Mouse (Mus musculus) heart, postnatal 36 days (tissue): ENCODE measurements around the gene Ints13. TPM values are rescaled to one million over a fixed set of nuclear protein-coding genes. Genes with fewer than 3 reads are reported as not detected.

Experiments used
- DNase-seq, 2 experiments: peaks; one replicate each; pipeline ENCODE4 v3.0.0; 2021 to 2022
- intact Hi-C: fragments of 180-260 bp; cut with DNase I; formaldehyde crosslinking; loops from one replicate; pipeline ENCODE4 v1.15.1; 2025
- total RNA-seq, 2 experiments: library from RNA; stranded (reverse); gene quantifications; 2 replicates each; pipeline ENCODE4 v1.2.3; 2021

Ints13 gene
- total RNA-seq, 2 experiments from 2014 or later = 18.7 to 19.1 TPM

DNA sequence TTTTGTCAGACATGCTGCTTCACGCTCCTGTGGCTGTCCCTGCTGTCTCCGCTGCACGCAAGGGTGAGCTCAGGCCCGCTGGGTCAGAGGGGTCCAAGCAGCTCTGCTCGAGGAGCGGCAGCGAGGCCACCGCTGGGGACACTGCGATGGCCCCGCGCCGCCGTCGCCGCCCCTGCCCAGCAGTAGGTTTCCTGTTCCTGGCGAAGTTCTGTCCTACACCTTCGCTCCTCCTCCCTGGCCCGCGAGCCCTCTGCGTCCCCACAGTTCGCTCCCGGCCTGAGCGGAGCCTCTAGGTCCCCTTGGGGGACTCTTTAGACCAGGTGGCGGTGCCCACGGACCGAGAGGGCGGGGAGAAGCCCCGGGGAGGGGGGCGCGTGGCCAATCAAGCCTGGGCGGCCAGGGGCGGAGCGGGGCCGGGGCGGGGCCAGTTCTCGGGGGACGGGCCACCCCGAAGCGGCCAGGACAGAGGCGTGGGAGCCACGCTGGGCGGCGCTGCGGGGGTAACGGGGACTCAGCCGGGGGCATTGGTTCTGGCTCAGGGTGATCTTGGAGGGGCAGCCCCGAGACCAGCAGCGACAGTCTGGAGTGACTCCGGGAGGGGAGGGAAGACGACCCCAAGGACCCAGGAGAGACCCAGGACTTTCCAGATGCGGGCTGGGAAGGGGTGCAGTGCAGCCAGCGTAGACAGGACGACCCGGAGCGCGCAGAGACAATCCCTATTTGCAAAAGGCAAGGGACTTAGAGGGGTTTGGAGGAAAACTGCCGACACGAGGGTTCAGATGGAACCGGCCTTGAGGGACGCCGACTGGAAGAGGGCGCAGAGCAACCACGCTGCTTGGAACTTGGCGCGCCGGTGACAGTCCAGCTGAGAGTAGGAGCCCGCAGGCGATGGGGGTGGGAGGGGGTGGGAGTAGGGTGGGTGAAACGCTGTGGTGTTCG lies 75.5 kb downstream of the Ints13 start, which contains the start of gene Itpr2:
Gene Itpr2, minus strand, starts transcription at position 358 of the 939 bp plus-strand sequence.
- intact Hi-C loops = loop anchor here (1.0 to 5.0 kb wide), 5 partner anchors 43 to 140 kb away; partner anchors contain the start of genes Fgfr1op2, Ints13, Med21 and Tm7sf3
- peak; percentile 93 to 94 for DNase-seq

DNA sequence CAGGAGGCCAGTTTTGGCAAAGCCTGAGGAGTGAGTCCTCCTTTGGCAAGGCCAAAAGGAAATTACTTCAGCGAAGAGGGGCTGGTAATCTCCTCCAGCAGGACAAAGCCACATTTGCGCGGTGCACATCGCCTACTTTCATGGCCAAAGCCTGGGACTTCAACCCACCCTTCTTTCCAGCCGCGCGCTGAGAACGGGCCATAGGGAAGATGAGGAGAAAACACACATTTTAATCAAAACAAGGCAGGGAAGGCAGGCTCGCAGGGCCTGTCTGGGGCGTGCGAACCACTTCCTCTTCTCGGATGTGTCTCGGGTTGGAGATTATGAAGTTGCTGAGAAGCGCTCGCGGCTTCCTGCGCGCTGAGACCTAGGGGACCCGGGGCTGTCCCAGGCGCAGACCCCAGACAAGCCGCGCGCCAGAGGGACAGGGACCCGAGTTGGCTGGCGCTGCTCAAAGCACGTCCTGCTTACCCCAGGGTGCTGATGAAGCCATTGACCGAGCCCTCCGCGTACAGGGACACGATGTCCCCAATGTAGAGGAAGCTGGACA lies 76.2 kb downstream of the Ints13 start:
- DNase-seq = peak; percentile 73 to 81
- intact Hi-C loops = loop anchor here (5.0 kb wide), 2 partner anchors 69 to 141 kb away; partner anchors contain the start of genes Med21 and Tm7sf3

DNA sequence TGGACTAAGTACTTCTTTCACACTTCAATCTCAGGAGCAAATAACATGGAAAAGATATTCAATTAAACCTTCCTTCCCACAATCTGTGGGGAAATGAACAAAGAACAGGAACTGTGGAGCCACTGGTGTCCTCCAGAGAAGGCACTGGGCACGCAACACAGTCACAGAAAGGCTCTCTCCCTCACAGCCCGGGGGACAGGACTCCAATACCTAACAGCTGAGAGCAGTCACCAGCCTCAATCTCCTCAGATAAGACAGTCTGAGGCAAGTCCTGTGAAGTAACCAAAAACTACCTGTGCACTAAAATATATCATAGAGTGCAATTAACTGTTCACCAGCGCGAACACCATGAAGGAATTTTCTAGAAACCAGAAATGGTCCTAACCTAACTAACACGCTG lies 76.9 kb downstream of the Ints13 start:
- DNase-seq = peak; percentile 28 to 29

GRCm38 (mm10) chr6:146500206-146500605 lies 77.4 kb downstream of the Ints13 start:
- no peak for DNase-seq
- intact Hi-C loops = loop anchor here (5.0 kb wide), 2 partner anchors 68 to 142 kb away; partner anchors contain the start of genes Med21 and Tm7sf3

More for the DNA sequence above, 76.9 kb downstream of the Ints13 start:
- intact Hi-C loops = loop anchor here (5.0 kb wide), 2 partner anchors 68 to 142 kb away; partner anchors contain the start of genes Med21 and Tm7sf3

Other genes starting within 250 kb of the Ints13 start
- 10 to 100 TPM; 23.3 to 31.0 TPM for gene Itpr2, start 75.6 kb downstream of the Ints13 start, total RNA-seq
- gene Fgfr1op2, start 632 bp downstream of the Ints13 start, total RNA-seq = 10 to 100 TPM; 65.1 to 73.0 TPM
- 10 to 100 TPM; 46.6 to 48.5 TPM for gene Med21, start 64.7 kb upstream of the Ints13 start, total RNA-seq
- gene Tm7sf3, start 65.0 kb upstream of the Ints13 start, total RNA-seq = 10 to 100 TPM; 15.8 to 18.0 TPM
- 10 to 100 TPM; 12.8 to 13.7 TPM for gene Stk38l, start 147.2 kb upstream of the Ints13 start, total RNA-seq
- 1 to 10 TPM in 1 of 2 experiments, under 1 TPM in 1; 0.78 to 1.0 TPM for gene Arntl2, start 218.2 kb upstream of the Ints13 start, total RNA-seq